Mouse (Mus musculus) embryonic fibroblast, embryonic 13.5 days (primary cell): ENCODE results near the gene Myt1l.

Experiments
- CTCF ChIP-seq: IDR thresholded peaks from 2 replicates; pipeline ENCODE4 v1.5.1; 2011; ENCODE audit warnings: mild to moderate bottlenecking, control low read depth, low read length, moderate library complexity, borderline replicate concordance; ENCODE audit not compliant: insufficient read depth
- POLR2A ChIP-seq: IDR thresholded peaks from 2 replicates; pipeline ENCODE4 v1.6.1; 2011; ENCODE audit warnings: low read depth, mild to moderate bottlenecking, control low read depth, low read length, moderate library complexity

GRCm38 (mm10) chr12:29766158-29766557, 238.0 kb downstream of the Myt1l start:
- TF ChIP-seq POLR2A (no peak), CTCF (no peak)
